Mouse (Mus musculus) liver, postnatal 0 days (tissue): ENCODE data around the gene Lasp1.

ENCODE experiments used
- CTCF ChIP-seq: sonication (generic); IDR thresholded peaks from 2 replicates; pipeline ENCODE4 v1.5.1; 2016; ENCODE audit warnings: antibody characterized with exemption, low read depth
- EP300 ChIP-seq: IDR thresholded peaks from 2 replicates; pipeline ENCODE4 v1.6.1; 2016; ENCODE audit warnings: antibody characterized with exemption, low read depth, mild to moderate bottlenecking

GRCm38 (mm10) chr11:97801409-97802193 is 2.8 kb downstream of the Lasp1 start:
- TF ChIP-seq EP300 (no peak), CTCF (peak; percentile 58)
